Mouse (Mus musculus) MEL (cell line): ENCODE measurements at regions not wholly inside any gene's neighbourhood (a gene's known extent, or its start where the extent isn't known, plus 50 kb on each side); places are given as distances from the start of the nearest gene placed in this dataset.

Source experiments
- CTCF ChIP-seq, 3 experiments: IDR thresholded peaks in 2 of 3; conservative IDR thresholded peaks in 1 of 3; 2 replicates each; pipeline ENCODE4 v1.5.1; 2011 to 2012; ENCODE audit warnings: low read length in 3 of 3, low read depth in 2 of 3, mild to moderate bottlenecking in 2 of 3, improper control_type of control experiment in 1 of 3, inconsistent platforms in 1 of 3, mixed read lengths in 1 of 3, moderate library complexity in 1 of 3; ENCODE audit not compliant: control insufficient read depth in 1 of 3, insufficient read depth in 1 of 3, poor library complexity in 1 of 3, severe bottlenecking in 1 of 3
- GATA1 ChIP-seq: IDR thresholded peaks from 2 replicates; pipeline ENCODE4 v1.6.1; 2011; ENCODE audit warnings: low read depth, low read length, improper control_type of control experiment
- POLR2A ChIP-seq, 2 experiments: IDR thresholded peaks; 2 replicates each; pipeline ENCODE4 v1.6.1; 2011 to 2012; ENCODE audit warnings: low read length in 2 of 2, mild to moderate bottlenecking in 2 of 2, control low read depth in 1 of 2, improper control_type of control experiment in 1 of 2, low read depth in 1 of 2, moderate library complexity in 1 of 2; ENCODE audit not compliant: control insufficient read depth in 1 of 2, insufficient read depth in 1 of 2, poor library complexity in 1 of 2
- SIN3A ChIP-seq: IDR thresholded peaks from 2 replicates; pipeline ENCODE4 v1.6.1; 2012; ENCODE audit warnings: low read length, improper control_type of control experiment, inconsistent platforms
- TBP ChIP-seq: IDR thresholded peaks from 2 replicates; pipeline ENCODE4 v1.8.0; 2011; ENCODE audit warnings: low read depth, low read length, improper control_type of control experiment
- ZC3H11A ChIP-seq: IDR thresholded peaks from 2 replicates; pipeline ENCODE4 v1.6.1; 2012; ENCODE audit warnings: low read depth, mild to moderate bottlenecking, inconsistent platforms, low read length, improper control_type of control experiment
- ZNF384 ChIP-seq: IDR thresholded peaks from 2 replicates; pipeline ENCODE4 v1.6.1; 2012; ENCODE audit warnings: low read depth, mild to moderate bottlenecking, inconsistent platforms, low read length, improper control_type of control experiment

GRCm38 (mm10) chr10:66904552-66905367, 191.2 kb upstream of the Jmjd1c start:
- TF ChIP-seq POLR2A (IDR thresholded peaks at IDR 0.05; ENCODE audit: control insufficient read depth in 1 of 2, insufficient read depth in 1 of 2, low read depth in 1 of 2, low read length in 2 of 2, poor library complexity in 1 of 2), result no peak
- no peak for TF ChIP-seq CTCF (IDR thresholded peaks at IDR 0.05 in 2 of 3, conservative IDR thresholded peaks at IDR 0.05 in 1 of 3; ENCODE audit: control insufficient read depth in 1 of 3, insufficient read depth in 1 of 3, low read depth in 2 of 3, low read length in 3 of 3, poor library complexity in 1 of 3, severe bottlenecking in 1 of 3)
- TF ChIP-seq ZNF384, result no peak
- no peak for TF ChIP-seq TBP
- no peak for TF ChIP-seq ZC3H11A
- no peak for TF ChIP-seq GATA1
- no peak for TF ChIP-seq SIN3A
